12 mouse cellular contexts compared by ENCODE assay signal in genomic region chr9:66586533-66586932, GRCm38 (mm10). TPM values are rescaled to one million over a fixed set of nuclear protein-coding genes. Genes with fewer than 3 reads are reported as not detected.
DNase-seq lines count a peak whose midpoint lies in the region; ATAC-seq lines count a peak whose summit lies in the region.
"Had no signal": no experiment of that assay in that cellular context is flagged by ENCODE, and none has a peak within 500 bp of the region (broad histone marks: within the 10 kb centered on the region; RNA-seq: fewer than 3 reads in every experiment).

No protein-coding gene starts in this region.

- no peaks in the 10 kb centered on the region for H3K27me3 ChIP-seq in heart, embryonic 14.5 days (ENCODE audit: control insufficient read depth, insufficient read depth, low read length)
- no peaks in the 10 kb centered on the region for H3K27me3 ChIP-seq in kidney, embryonic 15.5 days
- H3K27me3 ChIP-seq: hindbrain, embryonic 13.5 days; liver, embryonic 13.5 days had no signal

- WGBS in heart, embryonic 14.5 days: 6% methylated on average over 1 of the region's 1 CpGs
- 57% methylated on average over 1 of the region's 1 CpGs for WGBS in kidney, embryonic 15.5 days

- no peak overlapping the region for H3K4me3 ChIP-seq in heart, embryonic 14.5 days (ENCODE audit: control insufficient read depth in 1 of 2, insufficient read depth in 1 of 2, low read depth in 1 of 2, low read length in 2 of 2)
- H3K4me3 ChIP-seq in kidney, embryonic 15.5 days (replicated peaks): no peak overlapping the region
- H3K4me3 ChIP-seq: hindbrain, embryonic 13.5 days; liver, embryonic 13.5 days had no signal

- H3K36me3 ChIP-seq in heart, embryonic 14.5 days (ENCODE audit: control insufficient read depth, insufficient read depth, low read length): no peaks in the 10 kb centered on the region
- no peaks in the 10 kb centered on the region for H3K36me3 ChIP-seq in kidney, embryonic 15.5 days
- H3K36me3 ChIP-seq: hindbrain, embryonic 13.5 days; liver, embryonic 13.5 days had no signal

- no peak for ATAC-seq in heart, embryonic 14.5 days (ENCODE audit: insufficient number of reproducible peaks, insufficient read depth, low FRiP score, low read depth)
- ATAC-seq in kidney, embryonic 15.5 days (replicated peaks; ENCODE audit: low FRiP score): no peak

- peak overlapping the region in 1 of 2 experiments; percentile 44; a peak in 2 of 4 replicates for H3K27ac ChIP-seq in heart, embryonic 14.5 days (replicated peaks in 1 of 2; ENCODE audit: control insufficient read depth in 1 of 2, insufficient read depth in 1 of 2, low read depth in 2 of 2, low read length in 2 of 2)
- H3K27ac ChIP-seq in kidney, embryonic 15.5 days: no peak overlapping the region
- H3K27ac ChIP-seq: hindbrain, embryonic 13.5 days; liver, embryonic 13.5 days had no signal

- peak overlapping the region; percentile 29 for H3K4me2 ChIP-seq in heart, embryonic 14.5 days (ENCODE audit: low read length)
- H3K4me2 ChIP-seq in kidney, embryonic 15.5 days: no peak overlapping the region
- H3K4me2 ChIP-seq: hindbrain, embryonic 13.5 days; liver, embryonic 13.5 days; midbrain, embryonic 11.5 days had no signal

- DNase-seq in heart, adult 8-10 months (ENCODE audit: low spot score): no peak
- peak; percentile 52 for DNase-seq in 416B (ENCODE audit: low read depth)
- DNase-seq in T-cell, adult 2 months (ENCODE audit: low spot score): peak; percentile 45
- peak; percentile 53 for DNase-seq in induced T-regulatory cell, adult 2 months (ENCODE audit: low read depth)
- DNase-seq in layer of hippocampus, adult 9-10 months (ENCODE audit: low spot score): no peak
- no peak for DNase-seq in lung, postnatal 36 days
- DNase-seq: adrenal gland, postnatal 25 days; liver, embryonic 13.5 days had no signal

- no peaks in the 10 kb centered on the region for H3K9me3 ChIP-seq in heart, embryonic 14.5 days (ENCODE audit: control insufficient read depth, low read length)
- H3K9me3 ChIP-seq in kidney, embryonic 15.5 days (replicated peaks): no peaks in the 10 kb centered on the region
- H3K9me3 ChIP-seq: hindbrain, embryonic 13.5 days; liver, embryonic 13.5 days had no signal

- peaks cover 0 to 31% of the 10 kb centered on the region in 2 experiments; a peak in 3 of 4 replicates for H3K4me1 ChIP-seq in heart, embryonic 14.5 days (ENCODE audit: control insufficient read depth in 2 of 2, insufficient read depth in 2 of 2, low read length in 2 of 2)
- peaks cover 25% of the 10 kb centered on the region for H3K4me1 ChIP-seq in kidney, embryonic 15.5 days

- no peak overlapping the region for H3K9ac ChIP-seq in heart, embryonic 14.5 days (ENCODE audit: low read length)
- no peak overlapping the region for H3K9ac ChIP-seq in kidney, embryonic 15.5 days
- H3K9ac ChIP-seq: hindbrain, embryonic 13.5 days; liver, embryonic 13.5 days had no signal

RNA-seq across cellular contexts. Expression of gene Usp3, which starts 6.4 kb away (rescaled TPM):
- polyA plus RNA-seq in heart, embryonic 14.5 days (2014; fragmentation: Nextera tagmentation; extraction: Ambion mirVana): 39.9 and 51.7 TPM in 2 replicates
- 10 to 100 TPM; 19.8 to 26.5 (median 21.9) TPM for total RNA-seq in heart, adult 8-10 months (2022)
- polyA plus RNA-seq in kidney, embryonic 15.5 days (2015; fragmentation: Nextera tagmentation; extraction: Ambion mirVana): 66.2 and 68.0 TPM in 2 replicates

Comparison
In these comparisons a context has a peak if more than half of its experiments do, and no peak if none do; other contexts are left out.
1. DNase-seq: peak in 416B (single experiment), T-cell, adult 2 months (single experiment) and induced T-regulatory cell, adult 2 months (single experiment); none in heart, adult 8-10 months (single experiment), layer of hippocampus, adult 9-10 months (single experiment) and lung, postnatal 36 days (single experiment).